Mouse (Mus musculus) bone marrow, adult 2 months (tissue): ENCODE measurements at regions not wholly inside any gene's neighbourhood (a gene's known extent, or its start where the extent isn't known, plus 50 kb on each side); places are given as distances from the start of the nearest gene placed in this dataset.

Experiments used
- H3K27ac ChIP-seq: fragments of 200-500 bp; 2 replicates; pipeline ENCODE4 v1.5.1; 2012; ENCODE audit warnings: low read depth, mild to moderate bottlenecking, control low read depth, inconsistent platforms, low read length; ENCODE audit not compliant: control insufficient read depth, poor library complexity, insufficient read depth
- H3K4me1 ChIP-seq: fragments of 200-500 bp; 2 replicates; pipeline ENCODE4 v1.6.1; 2011; ENCODE audit warnings: low read length; ENCODE audit not compliant: control insufficient read depth, insufficient read depth
- H3K4me3 ChIP-seq: fragments of 200-500 bp; replicated peaks from 2 replicates; pipeline ENCODE3; 2011; ENCODE audit warnings: mild to moderate bottlenecking, low read depth, low read length, control low read depth; ENCODE audit not compliant: control insufficient read depth
- CTCF ChIP-seq: fragments of 200-500 bp; IDR thresholded peaks from 2 replicates; pipeline ENCODE4 v1.5.1; 2011; ENCODE audit warnings: low read length, control low read depth; ENCODE audit not compliant: control insufficient read depth, insufficient read depth
- POLR2A ChIP-seq: fragments of 200-500 bp; IDR thresholded peaks from 2 replicates; pipeline ENCODE4 v1.6.1; 2011; ENCODE audit warnings: low read depth, mild to moderate bottlenecking, control low read depth, low read length, borderline replicate concordance; ENCODE audit not compliant: control insufficient read depth
- WGBS: fragments of 180-500 bp; shearing (Covaris S2); methylation state at CpG from one replicate; pipeline ENCODE4 v1.1.7; 2018; 5-methylcytosine and 5-hydroxymethylcytosine counted together

DNA sequence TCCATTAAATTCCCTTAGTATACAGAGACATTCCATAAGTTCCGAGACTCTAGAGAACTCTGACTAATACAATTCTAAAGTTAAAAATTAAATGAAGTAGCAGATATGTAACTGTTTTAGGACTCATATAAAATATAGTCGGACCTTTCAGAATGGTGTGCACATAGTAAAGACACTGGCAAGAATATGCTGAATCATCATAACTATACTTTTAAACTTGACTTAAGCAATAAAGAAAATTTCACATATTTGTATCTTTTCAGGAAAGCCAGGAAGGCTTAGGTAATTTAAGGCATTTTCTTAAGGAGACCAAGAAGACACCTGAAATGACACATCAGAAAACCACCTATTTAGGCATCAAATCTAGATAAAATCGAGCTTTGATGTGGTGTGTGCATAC is 156.0 kb upstream of the Rgs1 start:
- WGBS = 72% methylated on average over 3 of the region's 3 CpGs
- TF ChIP-seq POLR2A (no peak), CTCF (no peak)
- Histone ChIP-seq H3K4me3 (no peak overlapping the region), H3K27ac (no peak overlapping the region), H3K4me1 (no peaks in the 10 kb centered on the region)

DNA sequence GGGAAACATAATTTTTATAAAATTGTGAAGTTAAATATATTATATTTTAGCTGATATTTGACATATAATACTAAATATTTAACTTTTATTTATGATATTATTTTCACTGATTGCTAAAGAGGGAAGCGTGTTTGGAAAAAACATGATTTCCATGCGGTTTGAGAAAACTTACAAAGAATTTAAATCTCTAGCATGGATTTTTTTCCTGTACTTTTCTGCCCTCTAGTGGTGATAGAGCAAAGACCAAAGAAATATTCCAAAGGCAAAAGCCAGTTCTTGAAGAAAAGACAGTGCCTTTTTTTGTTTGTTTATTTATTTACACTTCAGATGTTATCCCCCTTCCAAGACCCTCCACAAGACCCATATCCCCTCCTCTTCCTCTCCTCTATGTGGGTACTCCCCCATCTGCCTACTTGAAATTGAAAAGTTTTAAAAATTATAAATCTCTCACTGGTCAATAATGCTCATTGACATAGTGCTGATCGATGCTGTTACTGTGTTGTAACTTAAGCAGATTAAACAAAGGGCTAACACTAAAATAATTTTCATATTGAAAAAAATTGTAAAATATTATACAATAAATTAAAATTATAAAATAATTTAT is 131.1 kb upstream of the Rgs1 start:
- WGBS = 31% methylated on average over 3 of the region's 3 CpGs
- TF ChIP-seq POLR2A (no peak), CTCF (no peak)
- H3K27ac ChIP-seq = no peak overlapping the region
- H3K4me3 ChIP-seq = no peak overlapping the region
- no peaks in the 10 kb centered on the region for H3K4me1 ChIP-seq

DNA sequence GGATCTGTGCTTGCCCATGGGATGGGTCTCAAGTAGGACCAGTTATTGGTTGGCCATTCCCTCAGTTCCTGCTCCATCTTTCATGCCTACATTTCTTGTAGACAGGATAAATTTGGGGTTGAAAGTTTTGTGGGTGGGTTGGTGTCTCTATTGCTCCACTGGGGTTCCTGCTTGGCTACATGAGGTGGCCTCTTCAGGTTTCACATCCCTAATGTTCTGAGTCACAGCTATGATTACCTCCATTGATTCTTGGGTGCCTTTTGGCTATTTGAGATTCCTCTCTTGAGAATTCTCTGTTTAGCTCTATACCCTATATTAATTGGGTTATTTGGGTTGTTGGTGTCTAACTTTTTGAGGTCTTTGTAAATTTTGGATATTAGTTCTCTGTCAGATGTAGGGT is 125.1 kb upstream of the Rgs1 start:
- no peak for TF ChIP-seq CTCF
- no peak for TF ChIP-seq POLR2A
- no peaks in the 10 kb centered on the region for H3K4me1 ChIP-seq
- H3K4me3 ChIP-seq = no peak overlapping the region
- no peak overlapping the region for H3K27ac ChIP-seq

DNA sequence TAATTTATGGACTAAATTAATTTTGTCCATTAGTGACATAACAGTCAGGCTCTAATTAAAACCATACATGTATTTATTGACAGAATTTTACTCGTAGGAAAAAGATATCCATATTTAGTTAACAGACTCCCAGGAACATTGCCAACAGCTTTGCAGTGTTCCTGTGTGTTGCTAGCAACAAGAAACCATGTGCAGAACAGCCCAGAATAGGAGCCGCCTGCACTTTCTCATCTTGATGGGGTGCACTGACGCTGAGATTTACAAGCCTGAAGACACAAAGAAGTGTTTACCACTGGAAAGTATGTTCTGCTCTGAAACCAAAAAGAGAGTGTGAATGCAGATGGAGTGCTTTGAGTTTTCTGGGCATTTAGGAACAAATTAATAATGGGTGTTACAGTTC is 118.5 kb upstream of the Rgs1 start:
- Histone ChIP-seq H3K4me1 (no peaks in the 10 kb centered on the region), H3K27ac (no peak overlapping the region), H3K4me3 (no peak overlapping the region)
- 74% methylated on average over 3 of the region's 3 CpGs for WGBS
- TF ChIP-seq CTCF = no peak
- no peak for TF ChIP-seq POLR2A

DNA sequence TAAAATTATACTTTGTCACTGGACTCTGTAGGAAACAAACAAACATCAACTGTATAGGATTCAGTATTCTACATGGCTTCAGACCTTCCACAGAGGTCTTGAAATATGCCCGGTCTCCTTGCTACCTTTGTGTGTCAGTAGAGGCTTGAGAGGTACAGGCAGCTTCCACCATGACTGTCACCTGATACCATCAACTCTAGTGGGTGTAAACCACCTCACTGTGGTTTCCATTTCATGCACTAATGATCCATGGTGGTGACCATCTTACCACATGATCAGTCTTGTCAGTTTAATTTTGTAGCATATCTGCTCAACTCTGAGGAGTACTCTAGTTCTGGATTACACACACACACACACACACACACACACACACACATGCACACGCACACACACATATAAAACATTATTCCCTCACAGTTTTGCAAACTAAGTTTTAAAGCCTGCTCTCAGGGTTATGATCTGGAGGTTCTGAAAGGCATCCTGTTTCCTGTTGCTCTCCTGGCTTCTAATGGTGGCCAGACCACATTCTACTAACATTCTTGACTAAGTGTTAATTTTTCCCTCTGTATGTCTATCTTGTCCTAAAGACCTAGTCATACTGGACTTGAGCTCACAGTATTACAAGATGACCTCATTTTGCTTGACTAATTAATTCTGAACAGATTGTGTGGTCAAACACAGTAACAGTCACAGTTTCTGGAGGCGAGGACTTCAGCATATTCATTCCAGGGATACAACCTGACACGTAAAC is 106.7 kb upstream of the Rgs1 start:
- Histone ChIP-seq H3K4me1 (no peaks in the 10 kb centered on the region), H3K27ac (no peak overlapping the region), H3K4me3 (no peak overlapping the region)
- TF ChIP-seq CTCF (no peak), POLR2A (no peak)
- WGBS = 81% methylated on average over 4 of the region's 4 CpGs

DNA sequence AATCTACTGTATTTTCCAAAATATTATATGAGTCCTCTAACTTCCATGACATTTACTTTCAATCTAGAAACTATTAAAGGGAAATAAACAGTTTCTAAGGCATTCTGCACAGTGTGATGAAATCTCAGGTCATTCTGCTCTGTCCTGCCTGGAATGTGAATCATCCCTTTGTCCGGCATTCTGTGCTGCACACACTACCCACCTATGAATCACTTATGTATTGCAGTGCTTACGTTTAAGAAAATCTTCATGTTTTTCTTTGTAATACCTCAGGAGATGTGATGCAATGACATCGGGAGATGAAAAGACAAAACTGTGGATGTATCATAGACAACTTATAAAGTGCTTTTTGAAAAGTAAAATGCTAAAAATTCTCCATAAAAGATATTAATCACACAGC is 106.0 kb upstream of the Rgs1 start:
- H3K27ac ChIP-seq = no peak overlapping the region
- no peak overlapping the region for H3K4me3 ChIP-seq
- TF ChIP-seq CTCF (no peak), POLR2A (no peak)
- H3K4me1 ChIP-seq = no peaks in the 10 kb centered on the region
- WGBS = 77% methylated on average over 3 of the region's 3 CpGs

DNA sequence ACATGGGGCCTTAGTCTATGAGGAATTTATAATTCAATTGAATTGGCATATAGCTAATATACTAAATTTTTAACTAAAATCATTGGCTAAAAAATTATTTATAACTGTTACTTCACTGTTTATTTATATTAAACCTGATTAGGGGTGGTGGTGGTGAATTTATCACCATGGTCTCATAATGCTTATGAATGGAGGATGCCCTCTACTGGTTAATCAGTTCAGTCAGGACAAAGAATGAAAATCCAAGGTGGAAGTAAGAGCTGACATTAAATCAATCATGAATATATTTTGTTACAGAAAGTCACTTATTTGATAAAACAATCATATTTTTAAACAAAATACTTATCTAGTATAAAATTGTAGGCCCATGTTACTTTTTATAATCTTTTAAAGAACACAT is 104.3 kb upstream of the Rgs1 start:
- Histone ChIP-seq H3K4me1 (no peaks in the 10 kb centered on the region), H3K27ac (no peak overlapping the region), H3K4me3 (no peak overlapping the region)
- TF ChIP-seq POLR2A (no peak), CTCF (no peak)

DNA sequence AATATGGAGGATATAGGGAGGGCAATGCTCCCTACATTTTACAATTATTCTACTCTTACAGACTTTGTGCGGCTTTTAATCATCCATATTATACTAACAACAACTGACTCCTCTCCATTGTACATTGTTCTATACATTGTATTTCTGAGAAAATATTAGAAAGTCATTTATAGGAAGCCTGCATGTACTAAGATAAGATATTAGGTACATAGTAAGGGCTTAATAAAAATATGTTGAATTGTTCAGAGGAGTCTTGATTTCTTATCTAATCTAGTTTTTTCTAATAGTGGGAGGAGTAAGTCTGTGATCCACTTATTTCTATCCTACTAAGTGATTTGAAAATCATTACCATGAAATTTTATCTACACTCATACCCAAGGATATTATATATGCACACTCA is 94.8 kb upstream of the Rgs1 start:
- Histone ChIP-seq H3K27ac (no peak overlapping the region), H3K4me1 (no peaks in the 10 kb centered on the region), H3K4me3 (no peak overlapping the region)
- WGBS = 94% methylated on average over 1 of the region's 1 CpGs
- TF ChIP-seq CTCF (no peak), POLR2A (no peak)
